Mouse (Mus musculus) testis, adult 2 months (tissue): ENCODE data around the gene Palm2. TPM values are rescaled to one million over a fixed set of nuclear protein-coding genes. Genes with fewer than 3 reads are reported as not detected.

Experiments used
- H3K27ac ChIP-seq: fragments of 200-500 bp; 2 replicates; pipeline ENCODE4 v1.5.1; 2012; ENCODE audit warnings: low read depth, low read length; ENCODE audit not compliant: control insufficient read depth, insufficient read depth
- H3K27me3 ChIP-seq: fragments of 200-500 bp; 2 replicates; pipeline ENCODE4 v1.6.1; 2012; ENCODE audit warnings: mild to moderate bottlenecking, low read length, moderate library complexity; ENCODE audit not compliant: control insufficient read depth, insufficient read depth
- H3K36me3 ChIP-seq: fragments of 200-500 bp; 2 replicates; pipeline ENCODE4 v1.6.1; 2012; ENCODE audit warnings: mild to moderate bottlenecking, low read length; ENCODE audit not compliant: control insufficient read depth, insufficient read depth
- H3K4me1 ChIP-seq: fragments of 200-500 bp; 2 replicates; pipeline ENCODE4 v1.6.1; 2012; ENCODE audit warnings: low read length; ENCODE audit not compliant: control insufficient read depth, insufficient read depth
- H3K4me3 ChIP-seq: fragments of 200-500 bp; 2 replicates; pipeline ENCODE4 v1.5.1; 2012; ENCODE audit warnings: low read depth, mild to moderate bottlenecking, low read length, moderate library complexity, mixed read lengths; ENCODE audit not compliant: control insufficient read depth
- CTCF ChIP-seq: fragments of 200-500 bp; IDR thresholded peaks from 2 replicates; pipeline ENCODE4 v1.5.1; 2012; ENCODE audit warnings: low read depth, mild to moderate bottlenecking, inconsistent platforms, low read length, moderate library complexity; ENCODE audit not compliant: control insufficient read depth, insufficient read depth, insufficient replicate concordance
- POLR2A ChIP-seq: fragments of 200-500 bp; IDR thresholded peaks from 2 replicates; pipeline ENCODE4 v1.6.1; 2012; ENCODE audit warnings: low read depth, mild to moderate bottlenecking, inconsistent platforms, low read length, moderate library complexity; ENCODE audit not compliant: control insufficient read depth
- polyA plus RNA-seq: library from polyadenylated mRNA; depleted of rRNA; stranded (reverse); fragments of >200 nt; gene quantifications from 2 replicates; pipeline ENCODE4 v1.2.3, GENCODE M21; 2012

Gene Palm2
- polyA plus RNA-seq, 1 experiment, result 0.63 TPM

GRCm38 (mm10) chr4:57682341-57682740 is 248.3 kb downstream of the Palm2 start:
- H3K4me1 ChIP-seq, result no peaks in the 10 kb centered on the region
- no peaks in the 10 kb centered on the region for H3K36me3 ChIP-seq
- H3K27ac ChIP-seq, result no peak overlapping the region
- TF ChIP-seq POLR2A (no peak), CTCF (no peak)
- H3K4me3 ChIP-seq, result no peak overlapping the region
- no peaks in the 10 kb centered on the region for H3K27me3 ChIP-seq

- H3K4me3 ChIP-seq, result no peak overlapping the region
- TF ChIP-seq POLR2A, result no peak
- TF ChIP-seq CTCF, result no peak
- no peak overlapping the region for H3K27ac ChIP-seq
- no peaks in the 10 kb centered on the region for H3K27me3 ChIP-seq
- no peaks in the 10 kb centered on the region for H3K36me3 ChIP-seq
- H3K4me1 ChIP-seq, result no peaks in the 10 kb centered on the region
These were observed 248.9 kb downstream of the Palm2 start for GRCm38 (mm10) chr4:57682944-57683343.

- Histone ChIP-seq H3K4me3 (no peak overlapping the region), H3K36me3 (no peaks in the 10 kb centered on the region), H3K4me1 (no peaks in the 10 kb centered on the region), H3K27ac (no peak overlapping the region), H3K27me3 (no peaks in the 10 kb centered on the region)
- TF ChIP-seq POLR2A (no peak), CTCF (no peak)
These were observed 250.7 kb downstream of the Palm2 start for GRCm38 (mm10) chr4:57684676-57685215.

- no peaks in the 10 kb centered on the region for H3K36me3 ChIP-seq
- no peaks in the 10 kb centered on the region for H3K27me3 ChIP-seq
- H3K4me3 ChIP-seq, result no peak overlapping the region
- no peak overlapping the region for H3K27ac ChIP-seq
- H3K4me1 ChIP-seq, result no peaks in the 10 kb centered on the region
- TF ChIP-seq CTCF (no peak), POLR2A (no peak)
These were observed 252.7 kb downstream of the Palm2 start for GRCm38 (mm10) chr4:57686736-57687135.

GRCm38 (mm10) chr4:57687583-57687982 is 253.5 kb downstream of the Palm2 start:
- TF ChIP-seq POLR2A, result no peak
- TF ChIP-seq CTCF, result no peak
- H3K4me3 ChIP-seq, result no peak overlapping the region
- H3K36me3 ChIP-seq, result no peaks in the 10 kb centered on the region
- no peak overlapping the region for H3K27ac ChIP-seq
- H3K4me1 ChIP-seq, result no peaks in the 10 kb centered on the region
- H3K27me3 ChIP-seq, result no peaks in the 10 kb centered on the region

GRCm38 (mm10) chr4:57688131-57688530 is 254.1 kb downstream of the Palm2 start:
- no peak overlapping the region for H3K27ac ChIP-seq
- H3K4me3 ChIP-seq, result no peak overlapping the region
- no peaks in the 10 kb centered on the region for H3K27me3 ChIP-seq
- H3K4me1 ChIP-seq, result no peaks in the 10 kb centered on the region
- TF ChIP-seq POLR2A (no peak), CTCF (no peak)
- H3K36me3 ChIP-seq, result no peaks in the 10 kb centered on the region

GRCm38 (mm10) chr4:57690001-57690400 is 256.0 kb downstream of the Palm2 start:
- H3K4me1 ChIP-seq, result no peaks in the 10 kb centered on the region
- no peak overlapping the region for H3K27ac ChIP-seq
- no peak overlapping the region for H3K4me3 ChIP-seq
- no peaks in the 10 kb centered on the region for H3K27me3 ChIP-seq
- H3K36me3 ChIP-seq, result no peaks in the 10 kb centered on the region
- TF ChIP-seq POLR2A, result no peak
- TF ChIP-seq CTCF, result no peak

- H3K4me3 ChIP-seq, result no peak overlapping the region
- H3K36me3 ChIP-seq, result no peaks in the 10 kb centered on the region
- H3K4me1 ChIP-seq, result no peaks in the 10 kb centered on the region
- H3K27me3 ChIP-seq, result no peaks in the 10 kb centered on the region
- no peak overlapping the region for H3K27ac ChIP-seq
- TF ChIP-seq CTCF (no peak), POLR2A (no peak)
These were observed 256.8 kb downstream of the Palm2 start for GRCm38 (mm10) chr4:57690805-57691204.
